Mouse (Mus musculus): ENCODE measurements around the gene Wfdc21. TPM values are rescaled to one million over a fixed set of nuclear protein-coding genes. Genes with fewer than 3 reads are reported as not detected.

Wfdc21 gene
- not detected in 2 replicates for polyA plus RNA-seq (2014; fragmentation: Nextera tagmentation; extraction: Ambion mirVana)

DNA sequence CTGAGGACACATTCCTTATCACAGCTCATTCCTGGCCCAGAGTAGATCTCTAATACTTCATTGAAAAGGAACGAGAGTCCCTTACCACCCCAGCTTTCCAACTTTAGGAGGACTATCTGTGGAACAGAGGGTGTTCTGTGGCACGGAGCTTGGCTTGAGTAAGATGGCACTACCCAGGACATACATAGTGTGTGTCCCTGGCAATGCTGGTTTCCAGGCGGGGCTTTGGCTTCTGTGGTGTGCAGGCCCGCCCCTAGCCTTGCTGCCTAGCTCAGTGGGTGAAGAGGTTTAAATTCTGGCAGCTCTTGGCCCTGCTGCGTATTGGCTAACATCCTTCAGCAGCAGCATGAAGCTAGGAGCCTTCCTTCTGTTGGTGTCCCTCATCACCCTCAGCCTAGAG is at the start of gene Wfdc21:
Gene Wfdc21, plus strand, starts transcription at position 260 of the 400 bp plus-strand sequence.
- H3K27ac ChIP-seq (replicated peaks in 1 of 2; ENCODE audit: control insufficient read depth in 1 of 2, insufficient read depth in 1 of 2, low read depth in 2 of 2, low read length in 2 of 2) = no peak within 1 kb of the TSS
- no peak within 1 kb of the TSS for H3K4me2 ChIP-seq (ENCODE audit: low read length)
- no peak for ATAC-seq (ENCODE audit: insufficient number of reproducible peaks, insufficient read depth, low FRiP score, low read depth)
- peaks cover 54% of the 10 kb centered on the region for H3K27me3 ChIP-seq (ENCODE audit: control insufficient read depth, insufficient read depth, low read length)
- 58% methylated on average over 5 of the region's 5 CpGs for WGBS
- no peaks in the 10 kb centered on the region for H3K9me3 ChIP-seq (ENCODE audit: control insufficient read depth, low read length)
- no peak within 1 kb of the TSS for H3K4me3 ChIP-seq (ENCODE audit: control insufficient read depth in 1 of 2, insufficient read depth in 1 of 2, low read depth in 1 of 2, low read length in 2 of 2)
- H3K9ac ChIP-seq (ENCODE audit: low read length) = no peak within 1 kb of the TSS
- no peaks in the 10 kb centered on the region for H3K4me1 ChIP-seq (ENCODE audit: control insufficient read depth in 2 of 2, insufficient read depth in 2 of 2, low read length in 2 of 2)
- no peaks in the 10 kb centered on the region for H3K36me3 ChIP-seq (ENCODE audit: control insufficient read depth, insufficient read depth, low read length)

DNA sequence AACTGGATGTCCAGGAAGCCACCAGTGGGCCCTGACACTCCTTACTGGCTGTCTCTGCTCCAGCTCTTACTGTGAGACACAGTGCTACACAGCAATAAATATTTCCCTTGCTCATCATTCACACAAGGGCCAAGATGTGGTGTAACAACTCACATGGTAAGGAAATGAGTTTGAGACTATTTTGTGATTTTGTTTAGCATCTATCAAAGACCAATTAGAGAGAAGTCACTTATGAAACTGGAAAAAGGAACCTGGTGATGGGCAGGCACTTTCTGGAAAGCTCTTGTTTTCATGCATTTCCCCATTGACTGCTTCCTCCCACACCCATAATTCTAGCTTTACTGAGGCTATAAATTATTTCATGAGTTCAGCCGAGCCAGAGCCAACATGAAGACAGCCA is 43.0 kb upstream of the Wfdc21 start, which contains the start of gene Wfdc17:
Gene Wfdc17, plus strand, starts transcription at position 287 of the 400 bp plus-strand sequence.
- Histone ChIP-seq H3K4me3 (ENCODE audit: control insufficient read depth in 1 of 2, insufficient read depth in 1 of 2, low read depth in 1 of 2, low read length in 2 of 2) (no peak within 1 kb of the TSS), H3K9ac (ENCODE audit: low read length) (no peak within 1 kb of the TSS), H3K27ac (replicated peaks in 1 of 2; ENCODE audit: control insufficient read depth in 1 of 2, insufficient read depth in 1 of 2, low read depth in 2 of 2, low read length in 2 of 2) (no peak within 1 kb of the TSS), H3K9me3 (ENCODE audit: control insufficient read depth, low read length) (no peaks in the 10 kb centered on the region), H3K27me3 (ENCODE audit: control insufficient read depth, insufficient read depth, low read length) (no peaks in the 10 kb centered on the region), H3K4me1 (ENCODE audit: control insufficient read depth in 2 of 2, insufficient read depth in 2 of 2, low read length in 2 of 2) (no peaks in the 10 kb centered on the region), H3K36me3 (ENCODE audit: control insufficient read depth, insufficient read depth, low read length) (no peaks in the 10 kb centered on the region), H3K4me2 (ENCODE audit: low read length) (no peak within 1 kb of the TSS)
- 50% methylated on average over 1 of the region's 1 CpGs for WGBS
- no peak for ATAC-seq (ENCODE audit: insufficient number of reproducible peaks, insufficient read depth, low FRiP score, low read depth)

DNA sequence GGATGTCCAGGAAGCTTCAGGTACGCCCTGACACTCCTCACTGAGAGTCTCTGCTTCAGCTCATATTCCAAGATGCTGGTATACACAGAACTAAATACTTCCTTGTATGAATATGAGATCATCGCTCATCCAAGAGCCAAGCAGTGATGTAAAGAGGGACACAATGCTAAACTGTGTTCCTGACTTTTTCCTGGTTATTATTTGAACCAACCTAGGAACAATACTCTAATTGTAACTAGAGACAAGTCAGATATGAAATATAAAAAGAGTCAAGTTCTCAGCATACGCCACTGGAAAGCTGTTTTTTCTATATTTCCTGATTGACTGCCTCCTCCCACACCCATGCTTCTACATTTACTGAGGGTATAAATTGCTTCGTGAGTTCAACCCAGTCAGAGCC is 38.0 kb upstream of the Wfdc21 start, which contains the start of gene Wfdc18:
Gene Wfdc18, plus strand, starts transcription at position 301 of the 400 bp plus-strand sequence.
- Histone ChIP-seq H3K4me3 (ENCODE audit: control insufficient read depth in 1 of 2, insufficient read depth in 1 of 2, low read depth in 1 of 2, low read length in 2 of 2) (no peak within 1 kb of the TSS), H3K27ac (replicated peaks in 1 of 2; ENCODE audit: control insufficient read depth in 1 of 2, insufficient read depth in 1 of 2, low read depth in 2 of 2, low read length in 2 of 2) (no peak within 1 kb of the TSS), H3K36me3 (ENCODE audit: control insufficient read depth, insufficient read depth, low read length) (no peaks in the 10 kb centered on the region), H3K9ac (ENCODE audit: low read length) (no peak within 1 kb of the TSS), H3K9me3 (ENCODE audit: control insufficient read depth, low read length) (no peaks in the 10 kb centered on the region), H3K4me1 (ENCODE audit: control insufficient read depth in 2 of 2, insufficient read depth in 2 of 2, low read length in 2 of 2) (no peaks in the 10 kb centered on the region), H3K4me2 (ENCODE audit: low read length) (no peak within 1 kb of the TSS), H3K27me3 (ENCODE audit: control insufficient read depth, insufficient read depth, low read length) (no peaks in the 10 kb centered on the region)
- WGBS = 65% methylated on average over 4 of the region's 4 CpGs
- ATAC-seq (ENCODE audit: insufficient number of reproducible peaks, insufficient read depth, low FRiP score, low read depth) = no peak

DNA sequence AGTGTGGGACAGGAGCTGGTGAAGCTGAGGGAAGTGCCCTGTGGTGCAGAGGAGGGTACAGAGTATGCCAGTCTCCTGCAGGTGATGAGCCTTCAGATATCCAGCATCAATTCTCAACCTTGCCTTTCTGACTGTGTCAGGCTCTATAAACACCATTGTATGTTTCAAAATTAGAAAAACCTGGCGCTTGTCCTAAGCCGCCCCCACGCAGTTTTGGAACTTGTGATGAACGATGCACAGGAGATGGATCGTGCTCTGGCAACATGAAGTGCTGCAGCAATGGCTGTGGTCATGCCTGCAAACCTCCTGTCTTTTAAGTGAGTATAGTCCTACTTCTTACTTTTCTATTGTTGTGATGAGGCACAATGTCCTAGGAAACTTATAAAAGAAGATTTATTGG is 37.1 kb upstream of the Wfdc21 start:
- H3K36me3 ChIP-seq (ENCODE audit: control insufficient read depth, insufficient read depth, low read length) = no peaks in the 10 kb centered on the region
- 81% methylated on average over 5 of the region's 5 CpGs for WGBS
- H3K4me2 ChIP-seq (ENCODE audit: low read length) = no peak overlapping the region
- H3K9me3 ChIP-seq (ENCODE audit: control insufficient read depth, low read length) = no peaks in the 10 kb centered on the region
- no peak overlapping the region for H3K9ac ChIP-seq (ENCODE audit: low read length)
- H3K27ac ChIP-seq (replicated peaks in 1 of 2; ENCODE audit: control insufficient read depth in 1 of 2, insufficient read depth in 1 of 2, low read depth in 2 of 2, low read length in 2 of 2) = no peak overlapping the region
- no peak for ATAC-seq (ENCODE audit: insufficient number of reproducible peaks, insufficient read depth, low FRiP score, low read depth)
- no peaks in the 10 kb centered on the region for H3K27me3 ChIP-seq (ENCODE audit: control insufficient read depth, insufficient read depth, low read length)
- no peaks in the 10 kb centered on the region for H3K4me1 ChIP-seq (ENCODE audit: control insufficient read depth in 2 of 2, insufficient read depth in 2 of 2, low read length in 2 of 2)
- no peak overlapping the region for H3K4me3 ChIP-seq (ENCODE audit: control insufficient read depth in 1 of 2, insufficient read depth in 1 of 2, low read depth in 1 of 2, low read length in 2 of 2)

DNA sequence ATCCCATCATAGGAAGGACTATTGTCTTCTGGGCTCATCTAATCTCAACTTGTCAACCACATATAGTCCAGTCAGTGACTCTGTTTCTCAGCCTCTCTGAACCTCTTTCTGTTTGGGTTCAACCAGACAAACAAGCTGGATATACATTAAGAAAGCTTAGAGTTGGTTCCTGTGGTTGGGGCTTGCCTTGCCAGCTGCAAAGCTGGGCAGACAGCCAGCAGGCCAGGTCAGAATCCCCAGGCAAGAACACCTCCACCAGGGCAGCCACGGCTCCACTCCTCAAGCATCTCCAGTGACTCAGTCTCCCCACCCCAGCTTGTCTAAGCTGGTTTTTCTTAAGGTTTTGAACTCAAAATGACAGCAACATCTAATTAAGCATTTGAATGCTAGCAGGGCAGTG is 34.1 kb upstream of the Wfdc21 start:
- Histone ChIP-seq H3K36me3 (ENCODE audit: control insufficient read depth, insufficient read depth, low read length) (no peaks in the 10 kb centered on the region), H3K4me2 (ENCODE audit: low read length) (no peak overlapping the region), H3K4me3 (ENCODE audit: control insufficient read depth in 1 of 2, insufficient read depth in 1 of 2, low read depth in 1 of 2, low read length in 2 of 2) (no peak overlapping the region), H3K9ac (ENCODE audit: low read length) (no peak overlapping the region), H3K4me1 (ENCODE audit: control insufficient read depth in 2 of 2, insufficient read depth in 2 of 2, low read length in 2 of 2) (no peaks in the 10 kb centered on the region), H3K9me3 (ENCODE audit: control insufficient read depth, low read length) (no peaks in the 10 kb centered on the region), H3K27ac (replicated peaks in 1 of 2; ENCODE audit: control insufficient read depth in 1 of 2, insufficient read depth in 1 of 2, low read depth in 2 of 2, low read length in 2 of 2) (no peak overlapping the region), H3K27me3 (ENCODE audit: control insufficient read depth, insufficient read depth, low read length) (no peaks in the 10 kb centered on the region)
- no peak for ATAC-seq (ENCODE audit: insufficient number of reproducible peaks, insufficient read depth, low FRiP score, low read depth)
- WGBS = 63% methylated on average over 1 of the region's 1 CpGs

DNA sequence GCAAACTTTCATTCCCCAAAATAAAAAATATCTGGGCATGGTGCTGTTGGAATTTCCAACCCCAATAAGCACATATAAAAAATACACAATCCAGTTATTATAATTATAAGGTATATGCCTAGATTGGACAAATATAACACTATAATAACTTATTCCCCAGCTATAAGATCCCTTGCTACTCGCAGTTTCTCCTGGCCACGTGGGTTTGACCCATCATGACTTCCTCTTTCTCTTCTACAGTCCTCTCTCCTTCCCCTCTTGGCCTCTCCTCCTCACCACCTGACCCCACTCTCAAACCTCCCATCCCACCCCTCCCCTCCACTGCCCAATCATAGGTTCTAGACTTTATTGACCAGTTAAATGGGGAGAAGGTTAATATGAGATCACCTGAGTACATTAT is 32.8 kb upstream of the Wfdc21 start:
- WGBS = 72% methylated on average over 2 of the region's 2 CpGs
- H3K4me1 ChIP-seq (ENCODE audit: control insufficient read depth in 2 of 2, insufficient read depth in 2 of 2, low read length in 2 of 2) = no peaks in the 10 kb centered on the region
- H3K9me3 ChIP-seq (ENCODE audit: control insufficient read depth, low read length) = no peaks in the 10 kb centered on the region
- no peak for ATAC-seq (ENCODE audit: insufficient number of reproducible peaks, insufficient read depth, low FRiP score, low read depth)
- H3K4me2 ChIP-seq (ENCODE audit: low read length) = no peak overlapping the region
- H3K27me3 ChIP-seq (ENCODE audit: control insufficient read depth, insufficient read depth, low read length) = no peaks in the 10 kb centered on the region
- H3K27ac ChIP-seq (replicated peaks in 1 of 2; ENCODE audit: control insufficient read depth in 1 of 2, insufficient read depth in 1 of 2, low read depth in 2 of 2, low read length in 2 of 2) = no peak overlapping the region
- H3K9ac ChIP-seq (ENCODE audit: low read length) = no peak overlapping the region
- H3K36me3 ChIP-seq (ENCODE audit: control insufficient read depth, insufficient read depth, low read length) = no peaks in the 10 kb centered on the region
- no peak overlapping the region for H3K4me3 ChIP-seq (ENCODE audit: control insufficient read depth in 1 of 2, insufficient read depth in 1 of 2, low read depth in 1 of 2, low read length in 2 of 2)

DNA sequence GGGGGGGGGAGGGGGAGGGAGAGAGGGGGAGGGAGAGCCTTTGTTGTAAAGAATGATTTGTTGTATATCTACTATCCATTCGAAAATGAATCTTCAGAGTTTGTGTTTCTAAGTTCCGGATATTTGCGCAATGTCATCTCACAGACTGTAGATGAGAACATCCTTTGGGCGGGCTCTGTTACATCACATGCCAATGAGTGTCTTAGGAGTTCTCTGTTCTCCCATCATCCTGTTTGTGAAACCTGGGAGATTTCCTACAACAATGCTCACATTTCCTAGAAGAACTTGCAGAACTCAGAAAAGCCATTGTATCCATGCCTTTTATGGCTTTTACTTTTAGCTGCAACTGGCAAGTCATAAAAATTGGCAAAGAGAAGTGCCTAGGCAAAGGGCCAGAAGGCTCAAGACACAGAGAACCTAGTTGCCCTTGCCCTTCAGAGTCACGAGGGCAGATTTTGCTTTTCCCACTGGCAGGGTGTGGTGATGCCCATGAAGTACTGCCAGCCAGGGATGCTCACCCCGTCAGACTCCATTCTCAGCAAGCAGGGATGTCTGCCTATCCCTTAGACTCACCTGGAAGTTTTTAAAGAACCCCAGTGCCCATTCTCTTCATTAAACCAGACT is 29.6 kb upstream of the Wfdc21 start:
- Histone ChIP-seq H3K27ac (replicated peaks in 1 of 2; ENCODE audit: control insufficient read depth in 1 of 2, insufficient read depth in 1 of 2, low read depth in 2 of 2, low read length in 2 of 2) (no peak overlapping the region), H3K4me1 (ENCODE audit: control insufficient read depth in 2 of 2, insufficient read depth in 2 of 2, low read length in 2 of 2) (no peaks in the 10 kb centered on the region), H3K9ac (ENCODE audit: low read length) (no peak overlapping the region), H3K4me2 (ENCODE audit: low read length) (no peak overlapping the region), H3K36me3 (ENCODE audit: control insufficient read depth, insufficient read depth, low read length) (no peaks in the 10 kb centered on the region), H3K4me3 (ENCODE audit: control insufficient read depth in 1 of 2, insufficient read depth in 1 of 2, low read depth in 1 of 2, low read length in 2 of 2) (no peak overlapping the region), H3K27me3 (ENCODE audit: control insufficient read depth, insufficient read depth, low read length) (0 out of 2 replicates have a peak, but pooled peaks cover 3% of the 10 kb centered on the region), H3K9me3 (ENCODE audit: control insufficient read depth, low read length) (no peaks in the 10 kb centered on the region)
- no peak for ATAC-seq (ENCODE audit: insufficient number of reproducible peaks, insufficient read depth, low FRiP score, low read depth)
- WGBS = 79% methylated on average over 6 of the region's 6 CpGs

DNA sequence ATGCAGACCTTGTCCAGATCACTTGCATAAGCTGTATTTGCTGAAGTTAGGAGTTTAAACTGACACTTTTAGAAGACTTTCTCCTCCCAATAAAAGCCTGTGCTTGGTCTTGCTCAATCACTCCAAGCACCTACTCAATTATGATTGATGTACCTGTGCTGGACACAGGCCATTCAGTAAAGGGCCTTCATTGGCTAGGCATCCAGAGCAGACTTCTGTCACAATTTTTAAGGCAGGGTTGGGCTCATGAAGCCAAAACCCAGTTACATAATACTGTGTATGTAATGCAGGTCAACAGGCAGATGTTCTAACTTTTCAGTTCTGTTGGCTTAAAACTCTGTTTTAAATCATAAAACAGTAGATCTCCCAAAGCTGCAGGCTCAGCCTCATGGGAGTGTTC is 26.0 kb upstream of the Wfdc21 start:
- H3K27ac ChIP-seq (replicated peaks in 1 of 2; ENCODE audit: control insufficient read depth in 1 of 2, insufficient read depth in 1 of 2, low read depth in 2 of 2, low read length in 2 of 2) = no peak overlapping the region
- no peak overlapping the region for H3K4me3 ChIP-seq (ENCODE audit: control insufficient read depth in 1 of 2, insufficient read depth in 1 of 2, low read depth in 1 of 2, low read length in 2 of 2)
- no peak overlapping the region for H3K4me2 ChIP-seq (ENCODE audit: low read length)
- no peaks in the 10 kb centered on the region for H3K9me3 ChIP-seq (ENCODE audit: control insufficient read depth, low read length)
- no peaks in the 10 kb centered on the region for H3K36me3 ChIP-seq (ENCODE audit: control insufficient read depth, insufficient read depth, low read length)
- ATAC-seq (ENCODE audit: insufficient number of reproducible peaks, insufficient read depth, low FRiP score, low read depth) = no peak
- H3K9ac ChIP-seq (ENCODE audit: low read length) = no peak overlapping the region
- H3K4me1 ChIP-seq (ENCODE audit: control insufficient read depth in 2 of 2, insufficient read depth in 2 of 2, low read length in 2 of 2) = no peaks in the 10 kb centered on the region
- 0 out of 2 replicates have a peak, but pooled peaks cover 5% of the 10 kb centered on the region for H3K27me3 ChIP-seq (ENCODE audit: control insufficient read depth, insufficient read depth, low read length)
